Mouse (Mus musculus) cerebellum, adult 2 months (tissue): Measurements from ENCODE around the gene Bhlhe41. TPM values are rescaled to one million over a fixed set of nuclear protein-coding genes. Genes with fewer than 3 reads are reported as not detected.

Experiments
- DNase-seq, 2 experiments: peaks; one replicate each; pipeline ENCODE4 v3.0.0; 2021
- H3K27ac ChIP-seq: fragments of 200-500 bp; 2 replicates; pipeline ENCODE4 v1.5.1; 2012; ENCODE audit warnings: low read length, control low read depth, inconsistent platforms; ENCODE audit not compliant: insufficient read depth
- H3K27me3 ChIP-seq: fragments of 200-500 bp; 2 replicates; pipeline ENCODE4 v1.6.1; 2012; ENCODE audit warnings: inconsistent platforms, mild to moderate bottlenecking, low read length, moderate library complexity; ENCODE audit not compliant: control insufficient read depth, insufficient read depth
- H3K4me1 ChIP-seq: fragments of 200-500 bp; 2 replicates; pipeline ENCODE4 v1.6.1; 2011; ENCODE audit warnings: low read length; ENCODE audit not compliant: control insufficient read depth, insufficient read depth
- H3K4me3 ChIP-seq: fragments of 200-500 bp; replicated peaks from 2 replicates; pipeline ENCODE3; 2011; ENCODE audit warnings: mild to moderate bottlenecking, low read depth, low read length, control low read depth; ENCODE audit not compliant: insufficient read depth
- CTCF ChIP-seq: fragments of 200-500 bp; IDR thresholded peaks from 2 replicates; pipeline ENCODE4 v1.5.1; 2011; ENCODE audit warnings: low read depth, mild to moderate bottlenecking, control low read depth, low read length, moderate library complexity, borderline replicate concordance; ENCODE audit not compliant: insufficient read depth
- POLR2A ChIP-seq: fragments of 200-500 bp; IDR thresholded peaks from 2 replicates; pipeline ENCODE4 v1.6.1; 2011; ENCODE audit warnings: low read length, control low read depth, borderline replicate concordance; ENCODE audit not compliant: insufficient read depth
- WGBS: fragments of 180-500 bp; shearing (Covaris S2); methylation state at CpG from one replicate; pipeline ENCODE4 v1.1.7; 2018; 5-methylcytosine and 5-hydroxymethylcytosine counted together
- polyA plus RNA-seq: library from polyadenylated mRNA; depleted of rRNA; stranded (reverse); fragments of >200 nt; gene quantifications from 2 replicates; pipeline ENCODE4 v1.2.3, GENCODE M21; 2012; rRNA removed

Gene Bhlhe41
- 33.9 and 35.0 TPM in 2 replicates for polyA plus RNA-seq

- no peak for TF ChIP-seq CTCF
- peak; percentile 62 for TF ChIP-seq POLR2A
- peak within 1 kb of the TSS; percentile 95 for H3K4me3 ChIP-seq
- under 1% methylated on average over 54 of the region's 57 CpGs for WGBS
Observed at GRCm38 (mm10) chr6:145865289-145865885, at the start of gene Bhlhe41. Gene Bhlhe41 (minus strand): TSS chr6:145865558.

GRCm38 (mm10) chr6:145912232-145912631, 46.9 kb upstream of the Bhlhe41 start:
- Histone ChIP-seq H3K4me1 (no peaks in the 10 kb centered on the region), H3K27me3 (no peaks in the 10 kb centered on the region)
- no peak for DNase-seq

More at GRCm38 (mm10) chr6:145865289-145865885, at the start of gene Bhlhe41:
- H3K27me3 ChIP-seq = no peaks in the 10 kb centered on the region
- H3K27ac ChIP-seq = peak within 1 kb of the TSS; percentile 99
- DNase-seq = peak; percentile 89 to 92
- peaks cover 1% of the 10 kb centered on the region for H3K4me1 ChIP-seq

GRCm38 (mm10) chr6:145910469-145911426, 45.4 kb upstream of the Bhlhe41 start:
- H3K4me1 ChIP-seq = no peaks in the 10 kb centered on the region
- H3K27me3 ChIP-seq = no peaks in the 10 kb centered on the region
- no peak for DNase-seq
- H3K27ac ChIP-seq = no peak overlapping the region
- H3K4me3 ChIP-seq = no peak overlapping the region
- WGBS = 62% methylated on average over 3 of the region's 3 CpGs
- TF ChIP-seq CTCF (no peak), POLR2A (no peak)

More at GRCm38 (mm10) chr6:145912232-145912631, 46.9 kb upstream of the Bhlhe41 start:
- Histone ChIP-seq H3K4me3 (no peak overlapping the region), H3K27ac (no peak overlapping the region)
- TF ChIP-seq CTCF = no peak
- no peak for TF ChIP-seq POLR2A

- no peak overlapping the region for H3K4me3 ChIP-seq
- no peaks in the 10 kb centered on the region for H3K27me3 ChIP-seq
- no peak overlapping the region for H3K27ac ChIP-seq
- H3K4me1 ChIP-seq = no peaks in the 10 kb centered on the region
- DNase-seq = no peak
- WGBS = 69% methylated on average over 4 of the region's 4 CpGs
- TF ChIP-seq POLR2A (no peak), CTCF (no peak)
Observed at GRCm38 (mm10) chr6:145909943-145910342, 44.6 kb upstream of the Bhlhe41 start.

- no peak for DNase-seq
- 0 out of 2 replicates have a peak, but pooled peaks cover 2% of the 10 kb centered on the region for H3K4me1 ChIP-seq
- H3K4me3 ChIP-seq = no peak overlapping the region
- H3K27ac ChIP-seq = no peak overlapping the region
- TF ChIP-seq POLR2A (no peak), CTCF (no peak)
- no peaks in the 10 kb centered on the region for H3K27me3 ChIP-seq
- 84% methylated on average over 7 of the region's 7 CpGs for WGBS
Observed at GRCm38 (mm10) chr6:145906096-145906890, 40.9 kb upstream of the Bhlhe41 start.

- Histone ChIP-seq H3K27ac (no peak overlapping the region), H3K27me3 (no peaks in the 10 kb centered on the region), H3K4me1 (0 out of 2 replicates have a peak, but pooled peaks cover 2% of the 10 kb centered on the region), H3K4me3 (no peak overlapping the region)
- 78% methylated on average over 5 of the region's 5 CpGs for WGBS
- no peak for DNase-seq
- TF ChIP-seq POLR2A = no peak
- TF ChIP-seq CTCF = no peak
Observed at GRCm38 (mm10) chr6:145904616-145905015, 39.3 kb upstream of the Bhlhe41 start.

- no peak for TF ChIP-seq POLR2A
- TF ChIP-seq CTCF = no peak
- DNase-seq = peak in 1 of 2 experiments; percentile 18
- Histone ChIP-seq H3K4me3 (no peak overlapping the region), H3K27me3 (no peaks in the 10 kb centered on the region), H3K4me1 (0 out of 2 replicates have a peak, but pooled peaks cover 2% of the 10 kb centered on the region), H3K27ac (no peak overlapping the region)
- WGBS = 25% methylated on average over 5 of the region's 5 CpGs
Observed at GRCm38 (mm10) chr6:145904169-145904568, 38.8 kb upstream of the Bhlhe41 start.
